Mouse (Mus musculus): Measurements from ENCODE around the gene Kif2a. TPM values are rescaled to one million over a fixed set of nuclear protein-coding genes. Genes with fewer than 3 reads are reported as not detected.

The Kif2a gene
- total and polyA plus RNA-seq, 3 experiments: 16.3 to 85.5 (median 21.1) TPM

DNA sequence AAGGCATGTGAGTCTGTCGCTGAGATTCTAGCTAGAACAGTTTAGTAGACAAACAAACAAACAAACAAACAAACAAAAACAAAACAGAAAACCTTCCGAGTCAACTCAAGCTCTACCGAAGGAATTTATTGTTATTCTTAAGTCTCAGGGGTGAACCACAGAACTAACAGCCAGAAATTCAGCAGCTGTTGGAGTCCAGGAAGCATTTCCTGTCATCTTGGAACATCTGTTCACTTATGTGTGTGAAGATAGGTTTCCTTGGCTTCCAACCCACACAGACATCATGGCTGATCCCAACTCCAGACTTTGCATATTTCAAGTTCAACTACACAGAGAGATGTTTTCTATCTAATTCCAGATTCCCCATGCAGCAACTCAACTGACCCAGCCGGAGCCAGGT is 32.6 kb upstream of the Kif2a start:
- Histone ChIP-seq H3K9me3 (replicated peaks; ENCODE audit: low read length) (no peaks in the 10 kb centered on the region), H3K9ac (ENCODE audit: insufficient read depth, low read depth) (no peak overlapping the region), H3K4me1 (ENCODE audit: control insufficient read depth in 1 of 2, insufficient read depth in 2 of 2) (peaks cover 7 to 22% of the 10 kb centered on the region in 2 experiments; a peak in 3 of 4 replicates), H3K27me3 (replicated peaks) (no peaks in the 10 kb centered on the region), H3K27ac (ENCODE audit: insufficient read depth, low read depth) (no peak overlapping the region), H3K79me2 (replicated peaks; ENCODE audit: control insufficient read depth, extremely low read depth, insufficient read depth, poor library complexity, severe bottlenecking) (no peaks in the 10 kb centered on the region), H3K36me3 (replicated peaks in 1 of 2; ENCODE audit: control insufficient read depth in 1 of 2, insufficient read depth in 1 of 2, low read length in 1 of 2) (no peaks in the 10 kb centered on the region), H3K4me3 (replicated peaks in 1 of 3; ENCODE audit: low read depth in 2 of 3, low read length in 2 of 3, poor library complexity in 1 of 3) (no peak overlapping the region), H3K4me2 (ENCODE audit: insufficient read depth, low read depth, poor library complexity, severe bottlenecking) (no peak overlapping the region)
- no peak for DNase-seq (ENCODE audit: extremely low read depth)
- TF ChIP-seq JUN (IDR thresholded peaks at IDR 0.05; ENCODE audit: insufficient read depth, low read depth, low read length): no peak
- TF ChIP-seq MAX (IDR thresholded peaks at IDR 0.05; ENCODE audit: low read length): no peak
- in situ Hi-C loops (cut with MboI; ENCODE audit: low pct_ligation_motif_present, low pct_unique_long_range_greater_than_20kb, low sequenced_read_pairs) (no loop called here), dilution Hi-C loops (cut with MboI; ENCODE audit: extremely low pct_ligation_motif_present, extremely low pct_unique_long_range_greater_than_20kb, low sequenced_read_pairs) (no loop called here)

DNA sequence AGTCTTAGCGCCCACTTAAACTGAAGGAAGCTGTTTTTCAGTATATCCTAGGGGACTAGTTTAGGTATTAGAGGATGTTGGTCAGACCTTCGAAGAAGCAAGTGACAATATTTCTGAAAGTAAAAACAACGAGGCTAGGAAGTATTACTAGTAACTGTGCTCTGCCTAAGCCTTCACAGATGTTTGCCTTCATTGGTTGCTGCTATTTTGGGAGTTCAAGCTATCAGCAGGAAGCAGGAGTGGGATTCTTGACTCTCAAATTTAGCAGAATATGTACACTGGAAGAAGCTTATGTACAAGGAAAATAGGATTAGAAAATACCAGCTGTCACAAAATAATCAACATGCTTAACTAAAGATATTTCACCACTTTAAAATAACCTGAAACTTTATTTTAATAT is 29.4 kb upstream of the Kif2a start:
- Histone ChIP-seq H3K9ac (ENCODE audit: insufficient read depth, low read depth) (no peak overlapping the region), H3K4me2 (ENCODE audit: insufficient read depth, low read depth, poor library complexity, severe bottlenecking) (no peak overlapping the region), H3K27me3 (replicated peaks) (no peaks in the 10 kb centered on the region), H3K27ac (ENCODE audit: insufficient read depth, low read depth) (no peak overlapping the region), H3K9me3 (replicated peaks; ENCODE audit: low read length) (peaks cover 6% of the 10 kb centered on the region), H3K36me3 (replicated peaks in 1 of 2; ENCODE audit: control insufficient read depth in 1 of 2, insufficient read depth in 1 of 2, low read length in 1 of 2) (no peaks in the 10 kb centered on the region), H3K4me1 (ENCODE audit: control insufficient read depth in 1 of 2, insufficient read depth in 2 of 2) (peaks cover 4 to 13% of the 10 kb centered on the region in 2 experiments; a peak in 3 of 4 replicates), H3K79me2 (replicated peaks; ENCODE audit: control insufficient read depth, extremely low read depth, insufficient read depth, poor library complexity, severe bottlenecking) (no peaks in the 10 kb centered on the region), H3K4me3 (replicated peaks in 1 of 3; ENCODE audit: low read depth in 2 of 3, low read length in 2 of 3, poor library complexity in 1 of 3) (no peak overlapping the region)
- TF ChIP-seq GABPA (IDR thresholded peaks at IDR 0.05; ENCODE audit: insufficient replicate concordance, low read depth, low read length) (no peak), ZNF384 (IDR thresholded peaks at IDR 0.05; ENCODE audit: low read depth, low read length) (no peak), MAFK (IDR thresholded peaks at IDR 0.05; ENCODE audit: insufficient replicate concordance, low read length) (no peak), MEF2A (IDR thresholded peaks at IDR 0.05; ENCODE audit: borderline replicate concordance, low read depth, low read length) (no peak), MYC (IDR thresholded peaks at IDR 0.05; ENCODE audit: low read depth, low read length) (no peak), ELF1 (IDR thresholded peaks at IDR 0.05; ENCODE audit: low read depth, low read length) (no peak), IRF4 (IDR thresholded peaks at IDR 0.05; ENCODE audit: low read depth, low read length) (no peak), MAX (IDR thresholded peaks at IDR 0.05; ENCODE audit: low read length) (no peak), USF2 (conservative IDR thresholded peaks at IDR 0.05; ENCODE audit: low read depth, low read length) (no peak), JUND (conservative IDR thresholded peaks at IDR 0.05; ENCODE audit: low read depth, low read length) (no peak), ETS1 (conservative IDR thresholded peaks at IDR 0.05; ENCODE audit: low read depth, low read length) (no peak), SMC3 (IDR thresholded peaks at IDR 0.05; ENCODE audit: low read depth, low read length) (no peak), USF1 (IDR thresholded peaks at IDR 0.05; ENCODE audit: low read depth, low read length) (no peak), RAD21 (IDR thresholded peaks at IDR 0.05; ENCODE audit: low read depth, low read length) (no peak), RCOR1 (conservative IDR thresholded peaks at IDR 0.05; ENCODE audit: low read depth, low read length) (no peak), MXI1 (IDR thresholded peaks at IDR 0.05; ENCODE audit: low read depth, low read length) (no peak), UBTF (IDR thresholded peaks at IDR 0.05; ENCODE audit: low read depth, low read length) (no peak), NELFE (IDR thresholded peaks at IDR 0.05; ENCODE audit: low read depth, low read length) (no peak)
- in situ Hi-C loops (cut with MboI; ENCODE audit: low pct_ligation_motif_present, low pct_unique_long_range_greater_than_20kb, low sequenced_read_pairs): no loop called here
- DNase-seq (ENCODE audit: extremely low read depth): no peak
- dilution Hi-C loops (cut with MboI; ENCODE audit: extremely low pct_ligation_motif_present, extremely low pct_unique_long_range_greater_than_20kb, low sequenced_read_pairs): no loop called here

All from CH12.LX (cell line).